Mouse (Mus musculus): Measurements from ENCODE around the gene Vps50. TPM values are rescaled to one million over a fixed set of nuclear protein-coding genes. Genes with fewer than 3 reads are reported as not detected.

The Vps50 gene
- 22.3 to 29.8 TPM (median 26.4 TPM) in 4 replicates for total RNA-seq (2023)

GRCm38 (mm10) chr6:3498162-3498848 lies at the start of gene Vps50, which contains the start of gene Hepacam2:
TSS of gene Vps50 (plus strand) at chr6:3498382.
TSS of gene Hepacam2 (minus strand) at chr6:3498298.

Other genes starting within 250 kb of the Vps50 start
- gene Samd9l, start 98.8 kb upstream of the Vps50 start, total RNA-seq (2023): 145 to 152 TPM (median 150 TPM) in 4 replicates
- 9.7 to 11.1 TPM (median 10.4 TPM) in 4 replicates for gene Hepacam2, start 84 bp upstream of the Vps50 start, total RNA-seq (2023)

Data from B cell, adult 62 days (primary cell).